Mouse (Mus musculus) liver, embryonic 14.5 days (tissue): ENCODE results near the gene Pnpo. TPM values are rescaled to one million over a fixed set of nuclear protein-coding genes. Genes with fewer than 3 reads are reported as not detected.

ENCODE experiments used
- ATAC-seq: fragments of 200-750 bp; cut with Nextera tagmentation; 2 replicates; pipeline ENCODE4 v1.8.0; 2017; ENCODE audit warnings: moderate number of reproducible peaks, mild to moderate bottlenecking, moderate library complexity; ENCODE audit not compliant: insufficient read depth
- DNase-seq, 3 experiments: peaks; one replicate each; pipeline ENCODE4 v3.0.0-alpha.2; 2012 to 2013; ENCODE audit warnings: low read depth in 3 of 3, low spot score in 3 of 3
- H3K27ac ChIP-seq: fragments of 300-500 bp; sonication (generic); 2 replicates; pipeline ENCODE4 v1.5.1; 2014; ENCODE audit warnings: moderate library complexity, mild to moderate bottlenecking, control low read depth, inconsistent platforms
- H3K27me3 ChIP-seq: fragments of 300-500 bp; sonication (generic); 2 replicates; pipeline ENCODE4 v1.6.1; 2014; ENCODE audit warnings: mild to moderate bottlenecking, low read length, moderate library complexity; ENCODE audit not compliant: control insufficient read depth, insufficient read depth
- H3K36me3 ChIP-seq: fragments of 300-500 bp; sonication (generic); replicated peaks from 2 replicates; pipeline ENCODE4 v1.6.1; 2014; ENCODE audit warnings: low read depth; ENCODE audit not compliant: control insufficient read depth, insufficient read depth
- H3K4me1 ChIP-seq, 2 experiments: fragments of 200-500 bp in 1 of 2; fragments of 300-500 bp in 1 of 2; sonication (generic) in 1 of 2; replicated peaks; 2 replicates each; pipeline ENCODE4 v1.6.1; 2012 to 2014; ENCODE audit warnings: antibody characterized with exemption in 1 of 2, inconsistent platforms in 1 of 2, low read length in 1 of 2; ENCODE audit not compliant: control insufficient read depth in 2 of 2, insufficient read depth in 2 of 2
- H3K4me2 ChIP-seq: fragments of 300-500 bp; sonication (generic); 2 replicates; pipeline ENCODE4 v1.6.1; 2014; ENCODE audit warnings: low read depth, mild to moderate bottlenecking, control low read depth, moderate library complexity
- H3K4me3 ChIP-seq, 2 experiments: fragments of 200-500 bp in 1 of 2; fragments of 300-500 bp in 1 of 2; sonication (generic) in 1 of 2; 2 replicates each; pipeline ENCODE4 v1.5.1; 2012 to 2014; ENCODE audit warnings: low read depth in 2 of 2, low read length in 2 of 2, mild to moderate bottlenecking in 2 of 2, control low read depth in 1 of 2, inconsistent platforms in 1 of 2, moderate library complexity in 1 of 2; ENCODE audit not compliant: insufficient read depth in 1 of 2
- H3K9ac ChIP-seq: fragments of 300-500 bp; sonication (generic); replicated peaks from 2 replicates; pipeline ENCODE4 v1.6.1; 2014; ENCODE audit warnings: mild to moderate bottlenecking, control low read depth, moderate library complexity
- H3K9me3 ChIP-seq: fragments of 300-500 bp; sonication (generic); 2 replicates; pipeline ENCODE4 v1.6.1; 2016; ENCODE audit warnings: low read length, mixed read lengths; ENCODE audit not compliant: control insufficient read depth
- CTCF ChIP-seq: IDR thresholded peaks from 2 replicates; pipeline ENCODE4 v1.5.1; 2016; ENCODE audit warnings: antibody characterized with exemption, low read depth, control low read depth
- EP300 ChIP-seq: IDR thresholded peaks from 2 replicates; pipeline ENCODE4 v1.6.1; 2016; ENCODE audit warnings: antibody characterized with exemption, low read depth
- WGBS: fragments of 180-500 bp; shearing (Covaris S2); extraction: QIAGEN DNeasy Blood & Tissue Kit; methylation state at CpG from one replicate; pipeline ENCODE4 v1.1.7; 2014; ENCODE audit not compliant: insufficient replicate concordance; 5-methylcytosine and 5-hydroxymethylcytosine counted together
- polyA plus RNA-seq, 2 experiments: library from polyadenylated mRNA; depleted of rRNA in 1 of 2; stranded (reverse) in 1 of 2; unstranded in 1 of 2; fragments of >200 nt; fragmentation: Nextera tagmentation in 1 of 2; extraction: Ambion mirVana in 1 of 2; gene quantifications; 2 replicates each; pipeline versions ENCODE4 v1.2.1 to v1.2.3; 2012 to 2014

Pnpo gene
- polyA plus RNA-seq, 2 experiments = 355 to 564 TPM

DNA sequence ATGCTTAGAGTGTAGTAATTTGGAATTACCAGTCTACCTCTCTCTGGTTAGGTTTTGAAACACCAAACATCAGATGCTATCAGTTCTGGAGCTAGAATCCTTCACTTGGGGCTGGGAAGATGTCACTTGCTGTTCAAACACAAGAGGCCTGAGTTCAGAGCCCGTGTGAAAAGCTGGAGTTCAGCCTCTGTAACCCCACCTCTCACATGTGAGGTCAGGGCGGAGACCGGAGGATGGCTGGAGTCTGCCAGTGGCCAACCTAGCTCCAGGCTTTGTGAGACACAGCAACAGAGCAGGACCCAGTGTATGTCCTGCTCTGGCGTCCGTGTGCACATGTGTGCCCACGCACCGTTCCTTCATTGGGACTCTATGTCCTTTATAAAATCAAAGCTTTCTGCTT is 35.5 kb upstream of the Pnpo start:
- peaks cover 27 to 31% of the 10 kb centered on the region in 2 experiments for H3K4me1 ChIP-seq
- DNase-seq (no peak), ATAC-seq (no peak)
- no peaks in the 10 kb centered on the region; the same call in 1 of the 2 replicates for H3K27me3 ChIP-seq
- peak overlapping the region; percentile 100 for H3K4me2 ChIP-seq
- H3K4me3 ChIP-seq = no peak overlapping the region
- TF ChIP-seq CTCF = no peak
- TF ChIP-seq EP300 = no peak
- H3K36me3 ChIP-seq = 0 out of 2 replicates have a peak, but pooled peaks cover 4% of the 10 kb centered on the region
- 74% methylated on average over 7 of the region's 7 CpGs for WGBS
- no peak overlapping the region; the same call in 1 of the 2 replicates for H3K9ac ChIP-seq
- H3K27ac ChIP-seq = no peak overlapping the region
- H3K9me3 ChIP-seq = no peaks in the 10 kb centered on the region

DNA sequence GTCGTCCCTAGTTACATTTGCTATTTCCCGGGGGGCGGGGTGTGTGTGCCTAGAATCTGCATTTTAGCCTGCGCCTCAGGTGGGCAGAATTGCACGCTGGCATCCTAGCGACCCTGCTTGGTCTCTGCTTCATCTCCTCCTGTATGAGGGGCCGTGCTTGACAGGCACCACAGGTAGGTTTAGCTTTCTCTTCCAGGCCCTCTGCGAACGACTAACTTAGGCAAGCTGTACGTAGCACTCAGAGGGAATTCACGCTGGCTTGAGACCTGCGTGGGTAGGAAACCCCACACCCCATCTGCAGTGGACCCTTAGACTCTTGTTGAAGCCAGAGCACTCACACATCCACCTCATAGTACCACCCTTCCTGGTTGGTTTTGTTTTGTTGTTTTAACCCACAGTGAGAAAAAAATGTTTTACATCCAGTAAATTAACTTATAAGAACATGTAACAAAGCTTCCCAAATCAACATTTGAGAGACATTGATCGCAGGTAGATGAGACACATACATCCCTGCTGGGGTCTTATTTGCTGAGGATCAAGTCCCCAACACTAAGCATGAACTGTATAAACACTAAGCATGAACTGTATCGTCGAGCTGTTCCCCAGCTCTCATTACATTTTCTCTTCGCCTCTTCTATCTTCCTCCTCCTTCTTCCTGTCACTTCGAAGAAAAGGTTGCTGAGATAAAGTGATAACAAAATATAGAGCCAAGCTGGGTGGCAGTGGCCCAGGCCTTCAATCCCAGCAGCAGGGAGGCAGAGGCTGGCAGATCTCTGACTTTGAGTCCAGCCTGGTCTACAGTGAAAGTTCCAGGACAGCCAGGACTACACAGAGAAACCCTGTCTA is 34.8 kb upstream of the Pnpo start:
- H3K36me3 ChIP-seq = 0 out of 2 replicates have a peak, but pooled peaks cover 4% of the 10 kb centered on the region
- peak overlapping the region; percentile 90 for H3K9ac ChIP-seq
- H3K9me3 ChIP-seq = no peaks in the 10 kb centered on the region
- peak overlapping the region; percentile 100 for H3K4me2 ChIP-seq
- no peaks in the 10 kb centered on the region for H3K27me3 ChIP-seq
- DNase-seq = no peak
- TF ChIP-seq EP300 (no peak), CTCF (no peak)
- ATAC-seq = no peak
- peak overlapping the region; percentile 96 for H3K27ac ChIP-seq
- peak overlapping the region; percentile 78 to 88 for H3K4me3 ChIP-seq
- peaks cover 27 to 31% of the 10 kb centered on the region in 2 experiments for H3K4me1 ChIP-seq
- WGBS = 16% methylated on average over 17 of the region's 17 CpGs

DNA sequence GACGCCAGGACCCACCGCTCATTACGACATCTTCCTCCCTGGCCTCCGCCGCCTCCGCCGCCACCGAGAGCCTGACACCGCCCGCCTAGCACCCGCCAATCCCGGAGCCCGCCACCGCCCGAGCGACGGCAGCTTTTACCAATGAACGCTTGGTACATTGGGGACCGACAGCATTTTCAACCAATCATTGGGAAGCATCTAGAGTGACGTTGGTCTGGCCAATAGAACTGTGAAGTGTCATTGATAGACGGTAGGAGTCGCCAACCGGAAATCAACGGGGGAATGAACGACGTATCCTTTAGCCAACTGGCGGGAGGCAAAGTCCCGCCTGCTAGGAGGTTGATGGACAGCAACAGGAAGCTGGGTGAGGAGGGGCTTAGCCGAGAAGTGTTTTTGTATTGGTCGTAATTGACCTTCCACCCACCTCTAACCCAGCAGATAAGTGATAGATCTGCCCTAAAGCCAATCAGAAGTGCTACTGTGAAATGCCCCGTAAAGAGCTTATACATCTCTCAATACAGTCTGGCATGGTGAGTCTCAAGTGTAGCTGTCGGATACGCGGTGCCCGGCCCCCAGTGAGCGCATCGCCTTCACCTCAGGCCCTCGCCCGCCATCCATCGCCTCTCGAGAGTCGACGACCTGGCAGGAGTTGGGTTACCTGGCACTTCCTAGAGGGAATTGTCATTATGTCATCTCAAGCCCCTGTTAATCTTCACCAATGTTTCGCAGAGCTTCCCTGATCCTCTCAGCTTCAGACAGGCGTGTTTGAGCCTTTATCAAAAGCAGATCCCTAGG is 34.0 kb upstream of the Pnpo start:
- Histone ChIP-seq H3K4me3 (peak overlapping the region; percentile 88 to 93), H3K4me1 (peaks cover 27 to 31% of the 10 kb centered on the region in 2 experiments), H3K9me3 (no peaks in the 10 kb centered on the region), H3K9ac (peak overlapping the region; percentile 98), H3K27me3 (no peaks in the 10 kb centered on the region), H3K36me3 (0 out of 2 replicates have a peak, but pooled peaks cover 4% of the 10 kb centered on the region), H3K27ac (peak overlapping the region; percentile 96), H3K4me2 (peak overlapping the region; percentile 100)
- under 1% methylated on average over 45 of the region's 45 CpGs for WGBS
- TF ChIP-seq EP300 (peak; percentile 88), CTCF (no peak)
- ATAC-seq (peak; percentile 94), DNase-seq (peak; percentile 100)

DNA sequence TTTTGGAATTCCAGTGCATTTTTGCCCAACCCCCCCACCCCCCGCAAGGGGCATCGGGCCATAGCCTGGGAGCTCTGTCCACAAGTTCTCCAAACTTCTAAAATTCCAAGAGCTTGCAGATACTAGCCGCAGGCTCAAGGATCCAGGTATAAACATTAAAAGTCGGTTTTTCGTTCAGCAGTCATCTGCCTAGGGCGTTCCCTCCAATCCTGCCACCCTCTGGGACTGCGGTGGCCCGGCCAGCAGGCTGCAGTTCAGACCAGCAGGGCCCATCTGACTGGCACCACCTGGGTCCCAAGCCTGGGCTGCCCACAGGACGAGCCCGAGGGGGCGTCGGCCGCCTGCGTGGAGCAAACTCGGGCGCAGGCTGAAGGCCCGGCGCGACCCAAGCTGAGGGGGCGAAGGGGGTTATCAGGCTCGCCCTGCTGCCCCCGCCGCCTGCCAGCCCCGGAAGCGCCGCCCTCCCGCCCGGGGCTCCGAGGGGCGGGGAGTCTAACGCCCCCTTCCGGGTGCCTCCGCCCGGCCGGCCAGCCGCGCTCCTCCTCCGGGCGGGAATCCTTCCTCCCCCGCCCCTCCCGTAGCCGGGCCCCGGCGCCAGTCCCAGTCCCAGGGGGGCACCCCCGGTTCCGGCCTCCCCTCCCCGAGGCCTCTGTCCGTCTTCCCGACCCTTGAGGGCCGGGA is 33.3 kb upstream of the Pnpo start:
- Histone ChIP-seq H3K9me3 (no peaks in the 10 kb centered on the region), H3K9ac (peak overlapping the region; percentile 98), H3K4me2 (peak overlapping the region; percentile 96), H3K27me3 (no peaks in the 10 kb centered on the region), H3K36me3 (0 out of 2 replicates have a peak, but pooled peaks cover 4% of the 10 kb centered on the region), H3K4me3 (peak overlapping the region; percentile 61 to 93), H3K27ac (peak overlapping the region; percentile 90), H3K4me1 (peaks cover 27 to 34% of the 10 kb centered on the region in 2 experiments)
- DNase-seq (peak; percentile 74 to 77 (median 75)), ATAC-seq (peak; percentile 75)
- under 1% methylated on average over 48 of the region's 50 CpGs for WGBS
- TF ChIP-seq CTCF (peak; percentile 47), EP300 (no peak)
